Mouse (Mus musculus): ENCODE results near the gene Csrnp2. TPM values are rescaled to one million over a fixed set of nuclear protein-coding genes. Genes with fewer than 3 reads are reported as not detected.

The Csrnp2 gene
- total RNA-seq, 2 experiments from 2014 or later: 0.51 TPM; not detected in 1

- peak; percentile 99 for ATAC-seq (replicated peaks; ENCODE audit: low FRiP score, poor library complexity, severe bottlenecking)
These were observed 52.0 kb downstream of the Csrnp2 start for GRCm38 (mm10) chr15:100443126-100443922.

- no peak for ATAC-seq (replicated peaks; ENCODE audit: low FRiP score, poor library complexity, severe bottlenecking)
These were observed 58.8 kb downstream of the Csrnp2 start for GRCm38 (mm10) chr15:100436518-100436917.

- no peak for ATAC-seq (replicated peaks; ENCODE audit: low FRiP score, poor library complexity, severe bottlenecking)
These were observed 59.2 kb downstream of the Csrnp2 start for GRCm38 (mm10) chr15:100436112-100436511.

GRCm38 (mm10) chr15:100433234-100433633, 62.1 kb downstream of the Csrnp2 start:
- ATAC-seq (replicated peaks; ENCODE audit: low FRiP score, poor library complexity, severe bottlenecking): peak; percentile 60; the same call in 1 of the 2 replicates

- no peak for ATAC-seq (replicated peaks; ENCODE audit: low FRiP score, poor library complexity, severe bottlenecking)
These were observed 65.2 kb downstream of the Csrnp2 start for GRCm38 (mm10) chr15:100429959-100430565.

Other genes with a start within 250 kb of the Csrnp2 start
- gene Tmprss12, start 214.7 kb downstream of the Csrnp2 start, total RNA-seq (2015; ENCODE audit: low replicate concordance): not detected in 2 replicates
- gene Tmprss12, start 214.7 kb downstream of the Csrnp2 start, total RNA-seq (2017; ENCODE audit: low replicate concordance): not detected in 2 replicates
- 95.7 and 125 TPM in 2 replicates for gene Mettl7a1, start 191.3 kb downstream of the Csrnp2 start, total RNA-seq (2015; ENCODE audit: low replicate concordance)
- gene Mettl7a1, start 191.3 kb downstream of the Csrnp2 start, total RNA-seq (2017; ENCODE audit: low replicate concordance): 255 and 340 TPM in 2 replicates
- gene Mettl7a3, start 160.6 kb downstream of the Csrnp2 start, total RNA-seq (2015; ENCODE audit: low replicate concordance): not detected in 2 replicates
- 0.42 TPM in 1 of 2 replicates, not detected in the other for gene Mettl7a3, start 160.6 kb downstream of the Csrnp2 start, total RNA-seq (2017; ENCODE audit: low replicate concordance)
- gene Methig1, start 142.3 kb downstream of the Csrnp2 start, total RNA-seq (2015; ENCODE audit: low replicate concordance): not detected in 2 replicates
- not detected in 2 replicates for gene Methig1, start 142.3 kb downstream of the Csrnp2 start, total RNA-seq (2017; ENCODE audit: low replicate concordance)
- gene Mettl7a2, start 142.3 kb downstream of the Csrnp2 start, total RNA-seq (2015; ENCODE audit: low replicate concordance): not detected in 2 replicates
- gene Mettl7a2, start 142.3 kb downstream of the Csrnp2 start, total RNA-seq (2017; ENCODE audit: low replicate concordance): 0.56 TPM in 1 of 2 replicates, not detected in the other
- not detected in 2 replicates for gene Higd1c, start 130.9 kb downstream of the Csrnp2 start, total RNA-seq (2015; ENCODE audit: low replicate concordance)
- not detected in 2 replicates for gene Higd1c, start 130.9 kb downstream of the Csrnp2 start, total RNA-seq (2017; ENCODE audit: low replicate concordance)
- not detected in 2 replicates for gene Gm5475, start 73.3 kb downstream of the Csrnp2 start, total RNA-seq (2015; ENCODE audit: low replicate concordance)
- not detected in 2 replicates for gene Gm5475, start 73.3 kb downstream of the Csrnp2 start, total RNA-seq (2017; ENCODE audit: low replicate concordance)
- gene Slc11a2, start 70.4 kb downstream of the Csrnp2 start, total RNA-seq (2015; ENCODE audit: low replicate concordance): 14.6 and 18.3 TPM in 2 replicates
- 20.1 and 23.8 TPM in 2 replicates for gene Slc11a2, start 70.4 kb downstream of the Csrnp2 start, total RNA-seq (2017; ENCODE audit: low replicate concordance)
- gene Letmd1, start 26.5 kb downstream of the Csrnp2 start, total RNA-seq (2015; ENCODE audit: low replicate concordance): 4.4 and 4.8 TPM in 2 replicates
- gene Letmd1, start 26.5 kb downstream of the Csrnp2 start, total RNA-seq (2017; ENCODE audit: low replicate concordance): 2.5 and 3.7 TPM in 2 replicates
- 2.1 and 4.8 TPM in 2 replicates for gene Tfcp2, start 56.5 kb upstream of the Csrnp2 start, total RNA-seq (2015; ENCODE audit: low replicate concordance)
- 7.8 and 13.7 TPM in 2 replicates for gene Tfcp2, start 56.5 kb upstream of the Csrnp2 start, total RNA-seq (2017; ENCODE audit: low replicate concordance)
- 1.2 and 1.9 TPM in 2 replicates for gene Pou6f1, start 104.5 kb upstream of the Csrnp2 start, total RNA-seq (2015; ENCODE audit: low replicate concordance)
- gene Pou6f1, start 104.5 kb upstream of the Csrnp2 start, total RNA-seq (2017; ENCODE audit: low replicate concordance): 0.28 TPM in 1 of 2 replicates, not detected in the other
- 183 and 206 TPM in 2 replicates for gene Dazap2, start 119.9 kb upstream of the Csrnp2 start, total RNA-seq (2015; ENCODE audit: low replicate concordance)
- gene Dazap2, start 119.9 kb upstream of the Csrnp2 start, total RNA-seq (2017; ENCODE audit: low replicate concordance): 81.3 and 93.7 TPM in 2 replicates
- gene Smagp, start 141.5 kb upstream of the Csrnp2 start, total RNA-seq (2015; ENCODE audit: low replicate concordance): 3.8 and 4.8 TPM in 2 replicates
- 0.84 and 1.0 TPM in 2 replicates for gene Smagp, start 141.5 kb upstream of the Csrnp2 start, total RNA-seq (2017; ENCODE audit: low replicate concordance)
- gene Bin2, start 174.1 kb upstream of the Csrnp2 start, total RNA-seq (2015; ENCODE audit: low replicate concordance): 30.4 and 56.8 TPM in 2 replicates
- 32.1 and 37.9 TPM in 2 replicates for gene Bin2, start 174.1 kb upstream of the Csrnp2 start, total RNA-seq (2017; ENCODE audit: low replicate concordance)
- 31.3 and 37.1 TPM in 2 replicates for gene Cela1, start 192.4 kb upstream of the Csrnp2 start, total RNA-seq (2015; ENCODE audit: low replicate concordance)
- gene Cela1, start 192.4 kb upstream of the Csrnp2 start, total RNA-seq (2017; ENCODE audit: low replicate concordance): 12.3 and 20.9 TPM in 2 replicates
- gene Galnt6, start 233.9 kb upstream of the Csrnp2 start, total RNA-seq (2015; ENCODE audit: low replicate concordance): 3.6 and 4.0 TPM in 2 replicates
- 4.5 and 4.9 TPM in 2 replicates for gene Galnt6, start 233.9 kb upstream of the Csrnp2 start, total RNA-seq (2017; ENCODE audit: low replicate concordance)